Mouse (Mus musculus) ES-E14 (cell line): ENCODE results near the gene Inf2. TPM values are rescaled to one million over a fixed set of nuclear protein-coding genes. Genes with fewer than 3 reads are reported as not detected.

Source experiments
- DNase-seq: peaks from one replicate; pipeline ENCODE4 v3.0.0-alpha.2; 2013; ENCODE audit warnings: low read depth, low spot score
- H3K27ac ChIP-seq: 2 replicates; pipeline ENCODE4 v1.5.1; 2012; ENCODE audit warnings: low read depth, mild to moderate bottlenecking, low read length, moderate library complexity, mixed read lengths; ENCODE audit not compliant: poor library complexity, insufficient read depth, severe bottlenecking
- H3K36me3 ChIP-seq: 2 replicates; pipeline ENCODE4 v1.6.1; 2012; ENCODE audit warnings: mild to moderate bottlenecking, low read length, moderate library complexity, mixed read lengths; ENCODE audit not compliant: control insufficient read depth, poor library complexity, insufficient read depth, severe bottlenecking
- H3K4me1 ChIP-seq, 2 experiments: fragments of 150-350 bp in 1 of 2; sonication (generic) in 1 of 2; 2 replicates each; pipeline ENCODE4 v1.6.1; 2012; ENCODE audit warnings: low read length in 2 of 2, mild to moderate bottlenecking in 1 of 2, mixed read lengths in 1 of 2; ENCODE audit not compliant: control insufficient read depth in 2 of 2, insufficient read depth in 2 of 2, poor library complexity in 1 of 2
- H3K4me3 ChIP-seq, 2 experiments: fragments of 150-350 bp in 1 of 2; sonication (generic) in 1 of 2; 2 replicates each; pipeline ENCODE4 v1.5.1; 2012; ENCODE audit warnings: low read length in 2 of 2, low read depth in 1 of 2, mild to moderate bottlenecking in 1 of 2, mixed read lengths in 1 of 2; ENCODE audit not compliant: insufficient read depth in 1 of 2, poor library complexity in 1 of 2, severe bottlenecking in 1 of 2
- H3K9ac ChIP-seq: 2 replicates; pipeline ENCODE4 v1.6.1; 2012; ENCODE audit warnings: low read depth, mild to moderate bottlenecking, low read length, mixed read lengths; ENCODE audit not compliant: poor library complexity, insufficient read depth, severe bottlenecking
- H3K9me3 ChIP-seq: fragments of 150-350 bp; sonication (generic); 2 replicates; pipeline ENCODE4 v1.6.1; 2012; ENCODE audit warnings: low read depth, mild to moderate bottlenecking, low read length; ENCODE audit not compliant: control insufficient read depth, insufficient read depth
- CHD2 ChIP-seq: IDR thresholded peaks from 2 replicates; pipeline ENCODE4 v1.6.1; 2014; ENCODE audit warnings: mild to moderate bottlenecking, low read depth, low read length, inconsistent platforms
- HCFC1 ChIP-seq: IDR thresholded peaks from 2 replicates; pipeline ENCODE4 v1.6.1; 2012; ENCODE audit warnings: low read length, inconsistent platforms, borderline replicate concordance; ENCODE audit not compliant: insufficient read depth
- MAFK ChIP-seq: IDR thresholded peaks from 2 replicates; pipeline ENCODE4 v1.6.1; 2014; ENCODE audit warnings: mild to moderate bottlenecking, low read depth, low read length, inconsistent platforms; ENCODE audit not compliant: insufficient read depth
- ZC3H11A ChIP-seq: IDR thresholded peaks from 2 replicates; pipeline ENCODE4 v1.6.1; 2012; ENCODE audit warnings: low read depth, mild to moderate bottlenecking, inconsistent platforms, low read length, borderline replicate concordance
- ZNF384 ChIP-seq: IDR thresholded peaks from 2 replicates; pipeline ENCODE4 v1.6.1; 2012; ENCODE audit warnings: low read depth, low read length, inconsistent platforms
- in situ Hi-C, 2 experiments: fragments of 600-800 bp; cut with MboI; formaldehyde crosslinking; loops; one replicate each; pipeline ENCODE4 v1.15.1; 2025; ENCODE audit warnings: low sequenced_read_pairs in 2 of 2, inconsistent platforms in 1 of 2; ENCODE audit not compliant: unreplicated experiment in 2 of 2
- total RNA-seq: library from RNA; depleted of rRNA; stranded (reverse); fragments of 300-350 nt; gene quantifications from 2 replicates; pipeline ENCODE4 v1.2.3, GENCODE M21; 2012; rRNA removed

The Inf2 gene
- total RNA-seq, 1 experiment: 21.0 TPM

DNA sequence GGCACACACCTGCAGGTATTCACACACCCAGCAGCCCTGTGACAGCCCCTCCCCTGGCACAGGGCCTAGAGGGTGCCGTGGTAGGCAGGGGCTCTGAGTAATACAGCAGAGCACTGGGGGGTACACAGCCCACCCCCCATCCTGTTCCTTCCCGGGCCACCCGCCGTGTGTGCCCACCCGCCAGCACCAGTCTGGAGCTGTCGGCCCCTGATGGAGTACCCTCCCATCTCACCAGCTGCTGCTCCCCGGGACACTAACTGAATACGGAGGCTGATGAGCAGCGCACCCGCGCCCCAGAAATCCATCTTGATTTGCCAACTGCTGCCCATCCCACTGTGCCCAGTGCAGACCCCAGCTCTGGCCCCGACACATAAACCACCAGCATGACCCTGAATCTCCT is 75.1 kb downstream of the Inf2 start:
- H3K36me3 ChIP-seq: peaks cover 13% of the 10 kb centered on the region
- TF ChIP-seq HCFC1: no peak
- no peak for TF ChIP-seq ZC3H11A
- no peak for TF ChIP-seq CHD2
- no peak for TF ChIP-seq MAFK
- TF ChIP-seq ZNF384: no peak
- no peak overlapping the region for H3K27ac ChIP-seq

DNA sequence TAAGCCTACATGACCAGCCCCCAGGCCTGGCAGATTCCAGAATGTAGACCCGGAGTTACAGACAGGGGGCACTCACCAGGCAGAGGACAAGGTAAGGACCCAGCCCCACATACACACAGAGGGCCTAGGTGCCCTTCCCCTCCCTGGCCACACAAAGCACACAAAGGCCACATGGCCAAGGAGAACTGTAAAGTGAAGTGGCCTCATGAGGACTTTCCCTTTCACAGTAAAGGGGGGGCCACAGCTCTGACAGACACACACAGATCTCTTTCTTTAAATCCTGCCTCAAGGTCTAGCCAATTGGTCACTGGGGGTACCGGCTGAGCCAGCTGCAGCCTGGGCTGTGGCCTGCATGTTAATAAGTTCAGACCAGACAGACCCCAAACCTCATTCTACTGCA is 75.5 kb downstream of the Inf2 start:
- Histone ChIP-seq H3K9ac (no peak overlapping the region), H3K4me1 (no peaks in the 10 kb centered on the region), H3K9me3 (no peaks in the 10 kb centered on the region), H3K4me3 (no peak overlapping the region), H3K27ac (no peak overlapping the region), H3K36me3 (peaks cover 14% of the 10 kb centered on the region; the same call in 1 of the 2 replicates)
- DNase-seq: no peak
- in situ Hi-C loops: no loop called here
- TF ChIP-seq ZC3H11A (no peak), CHD2 (no peak), HCFC1 (no peak), MAFK (no peak), ZNF384 (no peak)

More for the DNA sequence above, 75.1 kb downstream of the Inf2 start:
- H3K9me3 ChIP-seq: no peaks in the 10 kb centered on the region
- H3K4me3 ChIP-seq: no peak overlapping the region
- no peaks in the 10 kb centered on the region for H3K4me1 ChIP-seq
- in situ Hi-C loops: no loop called here
- no peak for DNase-seq
- no peak overlapping the region for H3K9ac ChIP-seq

DNA sequence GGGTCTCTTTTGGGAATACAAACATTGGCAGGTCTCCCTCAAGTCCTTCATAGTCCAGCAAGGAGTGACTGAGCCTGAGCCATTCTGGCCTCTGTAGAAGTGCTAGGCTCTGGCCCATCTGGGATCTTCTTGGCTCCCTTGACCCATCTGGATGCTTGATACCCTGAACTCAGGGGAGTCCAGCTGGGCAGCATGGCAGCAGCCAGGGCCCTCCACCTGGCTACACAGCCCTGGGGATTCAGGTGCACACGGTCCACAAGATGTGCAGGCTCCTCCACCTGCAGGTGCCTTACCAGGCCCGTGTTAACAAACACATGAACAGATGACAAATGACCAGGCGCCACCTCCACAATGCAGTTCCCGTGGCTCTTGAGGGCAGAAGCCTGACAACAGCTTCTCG is 76.1 kb downstream of the Inf2 start:
- Histone ChIP-seq H3K9me3 (no peaks in the 10 kb centered on the region), H3K4me3 (no peak overlapping the region), H3K4me1 (no peaks in the 10 kb centered on the region), H3K36me3 (peaks cover 14% of the 10 kb centered on the region; the same call in 1 of the 2 replicates), H3K27ac (no peak overlapping the region), H3K9ac (no peak overlapping the region)
- in situ Hi-C loops: no loop called here
- DNase-seq: no peak
- TF ChIP-seq MAFK: no peak
- no peak for TF ChIP-seq HCFC1
- no peak for TF ChIP-seq ZNF384
- TF ChIP-seq ZC3H11A: no peak
- TF ChIP-seq CHD2: no peak

Other genes starting within 250 kb of the Inf2 start
- gene A530016L24Rik, start 99.3 kb upstream of the Inf2 start, total RNA-seq: not detected in 2 replicates
- gene Tmem179, start 72.0 kb upstream of the Inf2 start, total RNA-seq: 3.1 and 3.5 TPM in 2 replicates
- 2.0 and 2.4 TPM in 2 replicates for gene Adssl1, start 31.3 kb downstream of the Inf2 start, total RNA-seq
- gene Siva1, start 55.9 kb downstream of the Inf2 start, total RNA-seq: 301 and 355 TPM in 2 replicates
- gene Akt1, start 86.1 kb downstream of the Inf2 start, total RNA-seq: 44.1 and 58.9 TPM in 2 replicates
- 1.3 and 1.8 TPM in 2 replicates for gene Zbtb42, start 90.0 kb downstream of the Inf2 start, total RNA-seq
- 46.1 and 47.7 TPM in 2 replicates for gene Cep170b, start 131.7 kb downstream of the Inf2 start, total RNA-seq
- 2.4 and 4.7 TPM in 2 replicates for gene Pld4, start 171.9 kb downstream of the Inf2 start, total RNA-seq
- gene Ahnak2, start 213.9 kb downstream of the Inf2 start, total RNA-seq: 22.8 and 25.2 TPM in 2 replicates
- gene Clba1, start 220.2 kb downstream of the Inf2 start, total RNA-seq: 3.1 and 5.0 TPM in 2 replicates
- 74.8 and 78.2 TPM in 2 replicates for gene Cdca4, start 240.6 kb downstream of the Inf2 start, total RNA-seq